Mouse (Mus musculus): ENCODE results near the gene H2-M10.3. TPM values are rescaled to one million over a fixed set of nuclear protein-coding genes. Genes with fewer than 3 reads are reported as not detected.

H2-M10.3 gene
- total RNA-seq (2023), result not detected

DNA sequence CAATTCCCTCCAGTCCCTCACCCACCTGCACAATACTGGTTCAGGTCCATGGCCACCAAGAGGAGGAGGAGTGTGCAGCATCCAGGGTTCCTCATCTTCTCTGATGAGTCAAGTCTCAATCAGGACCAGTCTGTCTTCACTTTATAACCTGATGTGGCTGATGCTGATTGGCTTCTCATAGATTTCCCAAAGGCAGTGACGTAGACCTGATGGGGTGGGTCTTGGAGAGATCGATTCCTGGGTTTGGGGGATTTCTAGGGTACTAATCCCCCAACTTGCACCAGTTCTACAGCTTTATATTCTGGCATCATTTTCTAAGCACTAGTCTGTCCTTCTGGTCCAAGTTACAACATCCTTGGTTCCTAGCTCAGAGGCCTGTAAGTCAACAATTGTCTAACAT is at the start of gene H2-M10.3:
TSS of gene H2-M10.3 (minus strand) at position 101 of the 400 bp plus-strand sequence.

DNA sequence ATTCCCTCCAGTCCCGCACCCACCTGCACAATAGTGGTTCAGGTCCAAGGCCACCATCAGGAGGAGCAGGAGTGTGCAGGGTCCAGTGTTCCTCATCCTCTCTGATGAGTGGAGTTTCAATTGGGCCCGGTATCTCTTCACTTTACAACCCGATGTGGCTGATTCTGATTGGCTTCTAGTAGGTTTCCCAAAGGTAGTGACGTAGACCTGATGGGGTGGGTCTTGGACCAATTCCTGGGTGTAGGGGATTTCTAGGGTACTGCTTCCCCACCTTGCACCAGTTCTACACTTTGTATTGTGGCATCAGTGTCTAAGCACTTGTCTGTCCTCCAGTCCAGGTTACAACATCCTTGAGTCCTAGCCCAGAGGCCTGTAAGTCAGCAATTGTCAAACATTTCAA is 42.2 kb downstream of the H2-M10.3 start, which contains the start of gene H2-M10.1:
TSS of gene H2-M10.1 (minus strand) at position 101 of the 400 bp plus-strand sequence.

Other genes with a start within 250 kb of the H2-M10.3 start
- 10.8 TPM for gene Gm19684, start 246.7 kb downstream of the H2-M10.3 start, total RNA-seq (2023)
- gene Gm7030, start 239.0 kb downstream of the H2-M10.3 start, total RNA-seq (2023), result 15.3 TPM
- gene Gm8909, start 199.9 kb downstream of the H2-M10.3 start, total RNA-seq (2023), result not detected
- 1.2 TPM for gene H2-T3, start 178.1 kb downstream of the H2-M10.3 start, total RNA-seq (2023)
- 86.3 TPM for gene Rpp21, start 110.3 kb downstream of the H2-M10.3 start, total RNA-seq (2023)
- gene Trim39, start 96.2 kb downstream of the H2-M10.3 start, total RNA-seq (2023), result 85.3 TPM
- not detected for gene H2-M10.2, start 81.9 kb downstream of the H2-M10.3 start, total RNA-seq (2023)
- not detected for gene H2-M10.1, start 42.3 kb downstream of the H2-M10.3 start, total RNA-seq (2023)
- not detected for gene H2-M10.4, start 93.9 kb upstream of the H2-M10.3 start, total RNA-seq (2023)
- not detected for gene H2-M11, start 178.7 kb upstream of the H2-M10.3 start, total RNA-seq (2023)

Data from CD4-positive naive resting alpha-beta T cell, adult 57 days (primary cell).